Mouse (Mus musculus) heart, adult 11 months (tissue): Measurements from ENCODE around the gene Olfr444.

ENCODE experiments used
- DNase-seq: peaks from one replicate; pipeline ENCODE4 v3.0.0; 2022

Olfr444 gene

GRCm38 (mm10) chr6:42948767-42949166, at the start of gene Olfr444:
Olfr444 (plus strand) TSS chr6:42949067.
- no peak for DNase-seq

GRCm38 (mm10) chr6:42900345-42900744, 48.5 kb upstream of the Olfr444 start:
- DNase-seq: no peak

GRCm38 (mm10) chr6:42908578-42908977, 40.3 kb upstream of the Olfr444 start, which contains the start of gene Olfr447:
Olfr447 (plus strand) TSS chr6:42908878.
- DNase-seq: no peak

GRCm38 (mm10) chr6:42921077-42921476, 27.8 kb upstream of the Olfr444 start, which contains the start of gene Olfr446:
Olfr446 (plus strand) TSS chr6:42921377.
- DNase-seq: no peak

GRCm38 (mm10) chr6:42980377-42980776, 31.5 kb downstream of the Olfr444 start:
- DNase-seq: no peak
